Mouse (Mus musculus) neural tube, embryonic 11.5 days (tissue): ENCODE data around the gene Tinagl1. TPM values are rescaled to one million over a fixed set of nuclear protein-coding genes. Genes with fewer than 3 reads are reported as not detected.

Experiments
- ATAC-seq: fragments of 200-750 bp; cut with Nextera tagmentation; 2 replicates; pipeline ENCODE4 v1.8.0; 2017; ENCODE audit warnings: moderate number of reproducible peaks, mild to moderate bottlenecking, moderate TSS enrichment, moderate library complexity; ENCODE audit not compliant: insufficient read depth, low FRiP score, low TSS enrichment
- DNase-seq: peaks from one replicate; pipeline ENCODE4 v3.0.0-alpha.2; 2015; ENCODE audit warnings: low spot score
- H3K27ac ChIP-seq: fragments of 300-500 bp; sonication (generic); 2 replicates; pipeline ENCODE4 v1.5.1; 2014; ENCODE audit warnings: low read depth, mild to moderate bottlenecking, low read length
- H3K27me3 ChIP-seq: fragments of 300-500 bp; sonication (generic); 2 replicates; pipeline ENCODE4 v1.6.1; 2014; ENCODE audit warnings: mild to moderate bottlenecking, low read length, mixed read lengths; ENCODE audit not compliant: control insufficient read depth, insufficient read depth
- H3K36me3 ChIP-seq: fragments of 300-500 bp; sonication (generic); 2 replicates; pipeline ENCODE4 v1.6.1; 2014; ENCODE audit warnings: mild to moderate bottlenecking, low read length, moderate library complexity, mixed read lengths; ENCODE audit not compliant: control insufficient read depth, insufficient read depth
- H3K4me1 ChIP-seq: fragments of 300-500 bp; sonication (generic); 2 replicates; pipeline ENCODE4 v1.6.1; 2014; ENCODE audit warnings: low read length, mixed read lengths; ENCODE audit not compliant: control insufficient read depth, insufficient read depth
- H3K4me2 ChIP-seq: fragments of 300-500 bp; sonication (generic); 2 replicates; pipeline ENCODE4 v1.6.1; 2014; ENCODE audit warnings: low read depth, mild to moderate bottlenecking, moderate library complexity
- H3K4me3 ChIP-seq: fragments of 300-500 bp; sonication (generic); 2 replicates; pipeline ENCODE4 v1.5.1; 2014; ENCODE audit warnings: low read depth, low read length
- H3K9ac ChIP-seq: fragments of 300-500 bp; sonication (generic); 2 replicates; pipeline ENCODE4 v1.6.1; 2014; ENCODE audit warnings: mild to moderate bottlenecking, low read length
- H3K9me3 ChIP-seq: fragments of 300-500 bp; sonication (generic); 2 replicates; pipeline ENCODE4 v1.6.1; 2016; ENCODE audit warnings: low read length; ENCODE audit not compliant: control insufficient read depth
- WGBS: fragments of 180-500 bp; shearing (Covaris S2); extraction: QIAGEN DNeasy Blood & Tissue Kit; methylation state at CpG from one replicate; pipeline ENCODE4 v1.1.7; 2014; 5-methylcytosine and 5-hydroxymethylcytosine counted together
- polyA plus RNA-seq: library from polyadenylated mRNA; unstranded; fragments of >200 nt; fragmentation: Nextera tagmentation; extraction: Ambion mirVana; gene quantifications from 2 replicates; pipeline ENCODE4 v1.2.1, GENCODE M21; 2014

Gene Tinagl1
- polyA plus RNA-seq, 1 experiment from 2014 or later: 4.7 TPM

DNA sequence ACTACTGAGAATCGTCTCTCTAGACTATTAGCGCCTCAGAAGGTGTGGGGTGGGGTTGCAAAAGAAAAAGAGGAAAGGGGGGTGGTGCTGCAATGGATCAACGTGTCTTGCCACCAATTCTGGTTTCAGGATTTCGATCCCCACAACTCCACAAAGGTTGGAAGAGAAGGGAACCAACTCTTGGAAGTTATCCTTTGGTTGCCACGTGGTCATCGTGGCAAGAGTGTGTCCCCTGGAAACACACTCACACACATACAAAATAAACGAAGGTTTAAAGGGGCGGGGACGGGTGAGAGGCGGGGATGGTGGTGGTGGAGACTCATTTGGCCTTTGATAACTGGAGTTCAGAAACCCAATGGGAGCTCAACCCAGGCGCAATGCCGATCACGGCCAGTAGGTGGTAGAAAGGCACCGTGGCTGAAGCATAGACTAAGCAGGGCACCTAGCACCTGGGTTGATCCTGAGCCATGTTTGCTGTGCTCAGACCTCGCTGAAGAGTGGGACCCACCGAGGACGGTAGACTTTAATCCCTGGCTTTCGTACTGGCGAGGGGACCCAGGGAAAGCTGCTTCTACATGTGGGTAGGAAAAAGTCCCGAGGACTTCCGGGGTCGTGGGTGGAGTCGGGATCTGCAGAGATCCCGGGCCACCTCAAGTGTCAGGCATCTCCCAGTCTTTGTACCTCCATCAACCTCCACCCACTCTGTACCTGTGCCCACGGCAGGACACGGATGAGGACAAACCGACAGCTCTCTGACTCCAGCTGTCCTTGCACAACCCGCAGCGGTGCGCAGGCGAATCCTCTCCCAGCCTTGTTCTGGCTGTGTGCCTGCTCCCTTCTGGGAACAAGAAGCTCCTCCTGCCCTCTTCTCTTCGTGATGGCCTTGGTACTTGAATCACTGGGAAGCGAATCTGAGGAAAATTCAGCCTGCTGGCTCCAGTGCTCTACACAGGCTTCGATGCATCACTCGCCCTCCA, 24.1 kb upstream of the Tinagl1 start:
- Histone ChIP-seq H3K4me1 (0 out of 2 replicates have a peak, but pooled peaks cover 3% of the 10 kb centered on the region), H3K36me3 (no peaks in the 10 kb centered on the region), H3K27me3 (peaks cover 5% of the 10 kb centered on the region; the same call in 1 of the 2 replicates), H3K9me3 (no peaks in the 10 kb centered on the region), H3K9ac (peak overlapping the region; percentile 39), H3K4me2 (peak overlapping the region; percentile 48), H3K27ac (no peak overlapping the region), H3K4me3 (peak overlapping the region; percentile 26)
- 22% methylated on average over 35 of the region's 35 CpGs for WGBS
- DNase-seq (peak; percentile 89), ATAC-seq (0 out of 2 replicates have a peak, but pooled peaks have one; percentile 48)

DNA sequence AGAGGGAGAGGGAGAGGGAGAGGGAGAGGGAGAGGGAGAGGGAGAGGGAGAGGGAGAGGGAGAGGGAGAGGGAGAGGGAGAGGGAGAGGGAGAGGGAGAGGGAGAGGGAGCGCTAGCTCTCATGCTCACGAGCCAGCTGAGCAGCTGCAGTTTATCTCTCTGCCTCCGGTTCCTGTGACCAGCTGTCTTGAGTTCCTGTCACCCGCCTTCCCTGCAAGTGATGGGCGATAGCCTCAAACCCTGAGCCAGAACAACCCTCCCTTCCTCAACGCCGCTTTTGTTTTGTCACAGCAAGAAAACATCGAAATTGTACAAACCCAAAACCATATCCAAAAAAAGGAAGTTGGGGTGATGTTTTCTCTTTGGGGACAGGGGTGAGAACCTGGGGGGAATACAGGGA, 21.6 kb upstream of the Tinagl1 start:
- WGBS: 85% methylated on average over 8 of the region's 8 CpGs

DNA sequence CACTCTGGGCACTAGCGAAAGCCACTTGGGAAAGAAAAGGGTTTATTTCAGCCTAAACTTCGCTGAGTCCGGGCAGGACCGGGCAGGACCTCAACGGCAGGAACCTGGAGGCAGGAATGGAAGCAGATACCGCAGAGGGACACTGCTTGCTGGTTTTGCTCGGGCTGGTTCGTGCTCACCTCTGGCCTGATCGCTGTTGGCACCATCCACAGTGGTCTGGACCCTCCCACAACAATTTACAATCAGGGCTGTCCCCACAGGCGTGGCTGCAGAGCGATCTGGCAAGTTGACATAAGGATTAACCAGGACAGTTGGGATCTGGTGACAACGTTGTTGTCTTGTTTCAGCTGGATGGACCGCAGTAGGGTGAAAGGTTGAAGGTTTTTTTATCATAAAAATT, 21.0 kb upstream of the Tinagl1 start:
- WGBS: 69% methylated on average over 13 of the region's 13 CpGs
- ATAC-seq (no peak), DNase-seq (no peak)
- H3K36me3 ChIP-seq: no peaks in the 10 kb centered on the region
- no peak overlapping the region for H3K9ac ChIP-seq
- H3K4me2 ChIP-seq: no peak overlapping the region
- H3K4me1 ChIP-seq: 0 out of 2 replicates have a peak, but pooled peaks cover 3% of the 10 kb centered on the region
- H3K9me3 ChIP-seq: no peaks in the 10 kb centered on the region
- peaks cover 5% of the 10 kb centered on the region; the same call in 1 of the 2 replicates for H3K27me3 ChIP-seq
- no peak overlapping the region for H3K4me3 ChIP-seq
- no peak overlapping the region for H3K27ac ChIP-seq

More for the DNA sequence above, 21.6 kb upstream of the Tinagl1 start:
- no peaks in the 10 kb centered on the region for H3K9me3 ChIP-seq
- H3K4me2 ChIP-seq: no peak overlapping the region
- H3K27ac ChIP-seq: no peak overlapping the region
- no peak overlapping the region for H3K4me3 ChIP-seq
- H3K4me1 ChIP-seq: 0 out of 2 replicates have a peak, but pooled peaks cover 3% of the 10 kb centered on the region
- ATAC-seq (no peak), DNase-seq (no peak)
- H3K36me3 ChIP-seq: no peaks in the 10 kb centered on the region
- peaks cover 5% of the 10 kb centered on the region; the same call in 1 of the 2 replicates for H3K27me3 ChIP-seq
- no peak overlapping the region for H3K9ac ChIP-seq

DNA sequence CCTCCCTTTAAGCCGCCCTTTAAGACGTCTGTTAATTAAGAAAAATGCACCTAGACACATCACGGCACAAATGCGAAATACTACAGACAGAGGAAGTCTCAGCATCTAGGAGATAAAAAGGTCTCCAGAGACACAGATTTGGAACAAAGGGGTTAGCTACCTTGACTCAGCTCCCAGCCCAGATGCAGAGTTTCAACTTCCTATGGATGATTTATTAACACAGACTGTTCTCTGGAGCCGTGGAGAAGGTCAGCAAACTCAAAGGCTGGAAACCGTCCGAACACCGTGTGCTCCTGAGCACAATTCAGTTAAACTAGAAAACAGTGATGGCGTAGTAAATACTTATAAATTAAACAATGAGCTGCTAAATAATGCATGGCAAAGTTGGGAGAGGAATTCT, 17.3 kb upstream of the Tinagl1 start:
- Histone ChIP-seq H3K27ac (no peak overlapping the region), H3K36me3 (no peaks in the 10 kb centered on the region), H3K4me1 (no peaks in the 10 kb centered on the region), H3K4me2 (no peak overlapping the region), H3K27me3 (no peaks in the 10 kb centered on the region), H3K4me3 (no peak overlapping the region), H3K9ac (no peak overlapping the region), H3K9me3 (no peaks in the 10 kb centered on the region)
- 58% methylated on average over 9 of the region's 9 CpGs for WGBS
- DNase-seq (no peak), ATAC-seq (no peak)

DNA sequence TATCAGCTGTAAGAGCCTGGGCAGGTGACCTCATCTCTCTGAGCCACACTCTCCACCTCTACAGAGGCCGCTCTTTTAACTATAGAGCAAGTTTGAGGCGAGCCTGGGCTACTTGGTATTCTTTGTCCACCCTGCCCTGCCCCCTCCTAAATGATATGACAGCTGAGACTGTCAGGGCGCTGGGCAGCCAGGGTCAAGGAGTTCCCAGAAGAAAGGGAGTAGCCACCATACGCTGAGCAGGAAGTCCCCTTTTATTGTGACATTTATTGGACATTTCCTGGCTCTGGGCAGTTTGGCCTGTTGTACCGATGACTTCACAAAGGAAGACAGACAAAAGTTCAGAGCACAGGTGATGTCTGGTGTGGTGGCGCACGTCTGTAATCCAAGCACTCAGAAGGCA, 14.7 kb upstream of the Tinagl1 start:
- no peaks in the 10 kb centered on the region for H3K4me1 ChIP-seq
- no peak overlapping the region for H3K27ac ChIP-seq
- WGBS: 68% methylated on average over 7 of the region's 7 CpGs
- no peak for DNase-seq
- no peak overlapping the region for H3K9ac ChIP-seq
- H3K27me3 ChIP-seq: no peaks in the 10 kb centered on the region
- H3K36me3 ChIP-seq: no peaks in the 10 kb centered on the region
- ATAC-seq: no peak
- H3K4me3 ChIP-seq: no peak overlapping the region
- no peak overlapping the region for H3K4me2 ChIP-seq
- no peaks in the 10 kb centered on the region for H3K9me3 ChIP-seq

DNA sequence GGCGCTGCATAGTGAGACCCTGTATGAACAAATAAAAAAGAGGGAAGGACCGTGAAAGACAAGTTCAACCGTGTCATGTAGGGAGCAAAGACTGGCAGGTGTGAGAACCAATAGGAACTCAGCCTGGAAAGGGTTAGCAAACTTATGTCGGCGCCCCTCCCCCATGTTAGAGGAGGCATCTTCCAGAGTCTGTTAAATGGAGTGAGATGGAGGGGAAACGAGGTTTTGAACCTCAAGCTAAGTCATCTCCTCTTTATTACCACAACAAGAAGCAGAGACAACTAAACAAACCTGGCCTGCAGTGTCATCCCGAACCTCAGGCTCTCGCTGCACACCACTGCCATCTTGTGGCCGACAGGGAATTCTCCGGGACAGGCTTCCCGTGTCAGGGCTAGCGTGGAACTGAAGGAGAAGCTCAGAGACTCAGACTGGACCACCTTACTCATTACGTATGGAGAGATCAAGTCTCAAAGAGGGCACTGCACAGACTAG, 13.9 kb upstream of the Tinagl1 start:
- no peaks in the 10 kb centered on the region for H3K36me3 ChIP-seq
- no peak overlapping the region for H3K4me3 ChIP-seq
- DNase-seq: peak; percentile 82
- no peaks in the 10 kb centered on the region for H3K27me3 ChIP-seq
- H3K27ac ChIP-seq: no peak overlapping the region
- no peaks in the 10 kb centered on the region for H3K4me1 ChIP-seq
- H3K4me2 ChIP-seq: peak overlapping the region; percentile 15; the same call in 1 of the 2 replicates
- H3K9ac ChIP-seq: no peak overlapping the region
- no peaks in the 10 kb centered on the region for H3K9me3 ChIP-seq
- WGBS: 3% methylated on average over 13 of the region's 13 CpGs
- no peak for ATAC-seq

DNA sequence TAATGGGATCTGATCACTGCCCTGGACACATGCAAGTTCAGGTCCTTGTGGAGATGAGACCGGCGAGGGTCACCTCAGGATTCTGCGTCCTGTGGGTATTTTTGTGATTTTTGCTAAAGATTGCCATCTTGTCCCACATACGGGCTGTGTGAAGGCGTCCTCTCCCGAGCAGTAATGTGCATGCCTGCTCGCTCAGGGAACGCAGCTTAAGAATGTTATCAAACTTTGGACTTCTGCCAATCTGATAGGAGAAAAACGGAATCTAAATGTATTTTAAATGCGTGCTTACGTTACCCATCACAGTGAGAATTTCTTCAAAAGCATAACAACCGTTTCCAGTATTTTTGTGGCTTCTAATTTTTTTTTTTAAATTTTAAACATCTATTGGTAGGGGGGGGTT, 12.0 kb upstream of the Tinagl1 start:
- H3K4me1 ChIP-seq: no peaks in the 10 kb centered on the region
- WGBS: 94% methylated on average over 12 of the region's 12 CpGs
- H3K36me3 ChIP-seq: no peaks in the 10 kb centered on the region
- no peaks in the 10 kb centered on the region for H3K9me3 ChIP-seq
- no peak overlapping the region for H3K9ac ChIP-seq
- H3K4me3 ChIP-seq: no peak overlapping the region
- no peaks in the 10 kb centered on the region for H3K27me3 ChIP-seq
- no peak for ATAC-seq
- no peak overlapping the region for H3K27ac ChIP-seq
- no peak overlapping the region for H3K4me2 ChIP-seq
- no peak for DNase-seq

DNA sequence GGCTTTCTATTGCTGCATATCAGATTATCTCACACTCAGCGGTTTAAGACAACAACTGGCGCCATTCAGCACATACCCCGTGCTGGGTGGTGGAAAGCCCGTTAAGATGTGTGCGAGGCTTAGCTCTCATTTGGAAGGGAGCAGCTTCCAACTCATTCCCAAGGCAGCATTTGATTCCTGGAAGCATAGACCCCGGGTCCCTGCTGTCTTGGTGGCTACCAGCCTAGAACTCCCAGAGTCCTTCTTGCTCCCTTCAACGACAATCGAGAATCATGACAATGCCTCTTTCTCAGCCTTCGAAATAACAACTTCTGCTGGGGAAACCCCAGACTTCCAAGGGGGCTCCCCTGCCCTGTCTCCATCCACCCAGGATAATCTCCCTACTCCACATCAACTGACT, 11.5 kb upstream of the Tinagl1 start:
- WGBS: 83% methylated on average over 9 of the region's 9 CpGs
- no peak overlapping the region for H3K9ac ChIP-seq
- no peak for ATAC-seq
- H3K4me1 ChIP-seq: no peaks in the 10 kb centered on the region
- H3K4me3 ChIP-seq: no peak overlapping the region
- DNase-seq: no peak
- H3K9me3 ChIP-seq: no peaks in the 10 kb centered on the region
- no peaks in the 10 kb centered on the region for H3K36me3 ChIP-seq
- H3K27ac ChIP-seq: no peak overlapping the region
- H3K27me3 ChIP-seq: no peaks in the 10 kb centered on the region
- H3K4me2 ChIP-seq: no peak overlapping the region
